Mouse (Mus musculus) neural tube, embryonic 13.5 days (tissue): ENCODE data around the gene Ttll7. TPM values are rescaled to one million over a fixed set of nuclear protein-coding genes. Genes with fewer than 3 reads are reported as not detected.

Experiments
- ATAC-seq: fragments of 200-750 bp; cut with Nextera tagmentation; 2 replicates; pipeline ENCODE4 v1.8.0; 2017; ENCODE audit warnings: low read depth, mild to moderate bottlenecking, moderate TSS enrichment, moderate library complexity
- H3K27ac ChIP-seq: fragments of 300-500 bp; sonication (generic); replicated peaks from 2 replicates; pipeline ENCODE4 v1.5.1; 2015; ENCODE audit warnings: moderate library complexity, mild to moderate bottlenecking, inconsistent platforms
- H3K27me3 ChIP-seq: fragments of 300-500 bp; sonication (generic); 2 replicates; pipeline ENCODE4 v1.6.1; 2015; ENCODE audit warnings: mild to moderate bottlenecking, inconsistent platforms
- H3K36me3 ChIP-seq: fragments of 300-500 bp; sonication (generic); 2 replicates; pipeline ENCODE4 v1.6.1; 2015; ENCODE audit warnings: mild to moderate bottlenecking, inconsistent platforms
- H3K4me1 ChIP-seq: fragments of 300-500 bp; sonication (generic); replicated peaks from 2 replicates; pipeline ENCODE4 v1.6.1; 2015; ENCODE audit warnings: inconsistent platforms
- H3K4me2 ChIP-seq: fragments of 300-500 bp; sonication (generic); 2 replicates; pipeline ENCODE4 v1.6.1; 2015; ENCODE audit warnings: inconsistent platforms, mild to moderate bottlenecking, moderate library complexity
- H3K4me3 ChIP-seq: fragments of 300-500 bp; sonication (generic); 2 replicates; pipeline ENCODE4 v1.5.1; 2015; ENCODE audit warnings: mild to moderate bottlenecking, inconsistent platforms
- H3K9ac ChIP-seq: fragments of 300-500 bp; sonication (generic); 2 replicates; pipeline ENCODE4 v1.6.1; 2015; ENCODE audit warnings: moderate library complexity, mild to moderate bottlenecking, inconsistent platforms
- H3K9me3 ChIP-seq: fragments of 300-500 bp; sonication (generic); 2 replicates; pipeline ENCODE4 v1.6.1; 2016; ENCODE audit warnings: inconsistent platforms
- WGBS: fragments of 180-500 bp; shearing (Covaris S2); methylation state at CpG from one replicate; pipeline ENCODE4 v1.1.7; 2015; 5-methylcytosine and 5-hydroxymethylcytosine counted together
- polyA plus RNA-seq: library from polyadenylated mRNA; unstranded; fragments of >200 nt; fragmentation: Nextera tagmentation; extraction: Ambion mirVana; gene quantifications from 2 replicates; pipeline ENCODE4 v1.2.1, GENCODE M21; 2015

Gene Ttll7
- polyA plus RNA-seq, 1 experiment from 2014 or later = 20.8 TPM

DNA sequence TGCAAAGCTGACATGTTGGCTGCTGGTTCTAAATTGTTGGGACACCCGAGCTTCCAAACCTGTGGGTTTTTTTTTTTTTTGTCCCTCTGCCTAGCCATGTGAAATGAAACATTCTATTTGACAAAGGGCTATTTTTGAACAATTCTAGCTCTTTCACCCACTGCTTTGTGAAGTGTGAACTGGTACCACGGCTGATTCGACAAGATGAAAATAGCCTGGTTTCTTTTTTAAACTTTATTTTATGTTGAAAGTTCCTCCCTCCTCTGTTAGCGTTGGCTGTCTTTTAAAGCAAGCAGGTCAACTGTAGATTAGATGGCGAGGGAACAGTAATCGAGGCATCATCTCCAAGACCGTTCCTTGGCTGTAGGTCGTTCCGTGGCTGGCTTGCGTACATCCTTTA lies 5.2 kb downstream of the Ttll7 start:
- no peak overlapping the region for H3K4me2 ChIP-seq
- H3K4me1 ChIP-seq = peaks cover 24% of the 10 kb centered on the region
- H3K27ac ChIP-seq = no peak overlapping the region
- H3K36me3 ChIP-seq = no peaks in the 10 kb centered on the region
- ATAC-seq = no peak
- 88% methylated on average over 10 of the region's 10 CpGs for WGBS
- no peak overlapping the region for H3K9ac ChIP-seq
- H3K27me3 ChIP-seq = no peaks in the 10 kb centered on the region
- H3K4me3 ChIP-seq = no peak overlapping the region
- H3K9me3 ChIP-seq = no peaks in the 10 kb centered on the region

GRCm38 (mm10) chr3:146860308-146860707 lies 8.1 kb downstream of the Ttll7 start:
- H3K4me2 ChIP-seq = no peak overlapping the region
- WGBS = 86% methylated on average over 2 of the region's 2 CpGs

DNA sequence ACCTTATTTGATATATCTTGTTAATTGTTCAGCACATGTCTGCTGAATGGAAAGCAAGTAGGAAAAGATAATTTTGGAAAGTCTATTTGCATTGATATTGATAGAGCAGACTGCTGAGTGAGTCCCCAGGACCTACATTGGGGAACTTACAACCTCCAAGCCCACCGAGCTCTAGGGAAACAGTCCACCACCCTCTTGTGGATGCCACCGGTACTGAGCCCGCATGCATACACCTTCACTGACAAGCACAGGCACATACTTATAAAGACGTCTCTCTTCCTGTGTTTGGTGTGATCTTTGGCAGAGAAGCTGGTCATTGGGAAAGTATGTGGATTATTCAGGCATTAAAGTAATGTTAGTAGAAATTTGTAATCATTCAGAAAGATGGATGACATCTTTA lies 14.4 kb downstream of the Ttll7 start:
- no peak for ATAC-seq
- 36% methylated on average over 4 of the region's 4 CpGs for WGBS

More at GRCm38 (mm10) chr3:146860308-146860707, 8.1 kb downstream of the Ttll7 start:
- Histone ChIP-seq H3K27ac (no peak overlapping the region), H3K9ac (no peak overlapping the region), H3K4me1 (no peaks in the 10 kb centered on the region), H3K4me3 (no peak overlapping the region), H3K9me3 (no peaks in the 10 kb centered on the region), H3K27me3 (no peaks in the 10 kb centered on the region), H3K36me3 (no peaks in the 10 kb centered on the region)
- ATAC-seq = no peak

DNA sequence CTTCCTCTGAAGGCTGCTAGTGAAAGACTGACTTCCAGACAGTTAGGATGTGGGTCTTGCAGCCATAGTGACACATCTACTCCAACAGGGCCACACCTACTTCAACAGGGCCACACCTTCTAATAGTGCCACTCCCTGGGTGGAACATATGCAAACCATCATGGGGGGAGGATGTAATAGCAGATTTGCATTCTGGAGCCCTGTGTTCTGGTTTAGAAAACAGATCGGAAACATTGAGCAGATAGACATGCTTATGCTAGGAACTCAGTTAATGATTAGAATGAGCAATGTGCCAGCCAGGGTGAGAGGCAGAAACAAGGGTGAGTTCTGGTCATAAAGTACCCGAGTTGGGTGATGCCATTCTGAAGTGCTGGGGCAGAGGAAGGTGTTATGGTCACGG lies 19.8 kb downstream of the Ttll7 start:
- no peaks in the 10 kb centered on the region for H3K36me3 ChIP-seq
- H3K27ac ChIP-seq = no peak overlapping the region
- no peak overlapping the region for H3K4me2 ChIP-seq
- no peak for ATAC-seq
- H3K9ac ChIP-seq = no peak overlapping the region
- no peak overlapping the region for H3K4me3 ChIP-seq
- no peaks in the 10 kb centered on the region for H3K27me3 ChIP-seq
- H3K9me3 ChIP-seq = no peaks in the 10 kb centered on the region
- 92% methylated on average over 3 of the region's 3 CpGs for WGBS
- H3K4me1 ChIP-seq = no peaks in the 10 kb centered on the region

More for the DNA sequence above, 14.4 kb downstream of the Ttll7 start:
- Histone ChIP-seq H3K4me2 (no peak overlapping the region), H3K4me3 (no peak overlapping the region), H3K36me3 (no peaks in the 10 kb centered on the region), H3K27me3 (no peaks in the 10 kb centered on the region), H3K9ac (no peak overlapping the region), H3K9me3 (no peaks in the 10 kb centered on the region), H3K27ac (no peak overlapping the region), H3K4me1 (no peaks in the 10 kb centered on the region)

GRCm38 (mm10) chr3:146875929-146876328 lies 23.8 kb downstream of the Ttll7 start:
- Histone ChIP-seq H3K9me3 (no peaks in the 10 kb centered on the region), H3K9ac (no peak overlapping the region), H3K4me3 (no peak overlapping the region), H3K36me3 (no peaks in the 10 kb centered on the region), H3K4me1 (no peaks in the 10 kb centered on the region), H3K27me3 (no peaks in the 10 kb centered on the region), H3K27ac (no peak overlapping the region), H3K4me2 (no peak overlapping the region)
- ATAC-seq = no peak
- WGBS = 80% methylated on average over 2 of the region's 2 CpGs

DNA sequence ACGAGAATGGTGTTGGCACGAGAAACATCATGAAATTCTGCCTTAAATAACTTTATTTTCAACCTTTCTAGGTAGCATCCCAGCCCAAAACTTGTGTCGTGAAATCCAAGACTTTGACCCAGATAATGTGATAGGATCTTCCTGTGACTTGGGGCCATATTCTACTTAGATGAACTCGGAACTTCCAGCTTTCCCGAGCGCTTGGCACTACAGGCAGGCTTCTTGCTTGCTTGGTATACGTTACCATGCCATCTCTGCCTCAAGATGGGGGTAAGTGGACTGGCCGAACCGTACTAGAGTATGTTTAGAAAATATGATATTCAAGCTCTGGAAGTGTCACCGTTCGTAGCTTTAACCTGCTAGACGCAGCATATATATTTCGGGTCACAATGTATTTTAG lies 41.8 kb downstream of the Ttll7 start:
- Histone ChIP-seq H3K27me3 (no peaks in the 10 kb centered on the region), H3K4me3 (no peak overlapping the region), H3K4me2 (no peak overlapping the region), H3K9me3 (no peaks in the 10 kb centered on the region), H3K27ac (no peak overlapping the region), H3K9ac (no peak overlapping the region), H3K4me1 (no peaks in the 10 kb centered on the region), H3K36me3 (peaks cover 14% of the 10 kb centered on the region)
- 92% methylated on average over 13 of the region's 13 CpGs for WGBS
- ATAC-seq = no peak

- no peak overlapping the region for H3K4me2 ChIP-seq
- H3K4me1 ChIP-seq = no peaks in the 10 kb centered on the region
- no peaks in the 10 kb centered on the region for H3K9me3 ChIP-seq
- H3K27ac ChIP-seq = no peak overlapping the region
- H3K4me3 ChIP-seq = no peak overlapping the region
- no peak overlapping the region for H3K9ac ChIP-seq
- peaks cover 14% of the 10 kb centered on the region for H3K36me3 ChIP-seq
- 91% methylated on average over 8 of the region's 8 CpGs for WGBS
- H3K27me3 ChIP-seq = no peaks in the 10 kb centered on the region
- ATAC-seq = no peak
These were observed 44.4 kb downstream of the Ttll7 start for GRCm38 (mm10) chr3:146896581-146896980.

DNA sequence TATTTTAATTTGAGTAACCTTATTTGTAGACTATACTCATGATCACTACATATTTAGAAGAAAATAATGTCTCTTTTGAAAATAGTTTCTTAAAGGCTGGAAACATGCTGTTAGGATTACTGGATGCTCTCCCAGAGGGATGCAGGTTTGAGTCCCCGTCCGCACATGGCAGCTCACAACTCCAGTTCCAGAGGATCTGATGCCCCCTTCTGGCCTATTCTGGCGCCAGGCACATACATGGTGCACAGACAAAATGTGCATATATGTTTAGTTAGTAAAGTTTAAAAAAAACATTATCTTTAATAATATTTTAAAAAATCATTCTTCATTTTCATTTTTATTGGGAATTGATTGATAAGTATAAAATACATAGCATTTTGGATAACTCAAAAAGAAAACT lies 47.9 kb downstream of the Ttll7 start:
- H3K9me3 ChIP-seq = no peaks in the 10 kb centered on the region
- peaks cover 10% of the 10 kb centered on the region for H3K36me3 ChIP-seq
- no peak overlapping the region for H3K27ac ChIP-seq
- H3K27me3 ChIP-seq = no peaks in the 10 kb centered on the region
- H3K9ac ChIP-seq = no peak overlapping the region
- no peak overlapping the region for H3K4me2 ChIP-seq
- WGBS = 80% methylated on average over 3 of the region's 3 CpGs
- ATAC-seq = no peak
- no peaks in the 10 kb centered on the region for H3K4me1 ChIP-seq
- no peak overlapping the region for H3K4me3 ChIP-seq

GRCm38 (mm10) chr3:146901729-146902128 lies 49.6 kb downstream of the Ttll7 start:
- WGBS = 61% methylated on average over 4 of the region's 4 CpGs
- Histone ChIP-seq H3K9me3 (no peaks in the 10 kb centered on the region), H3K27me3 (no peaks in the 10 kb centered on the region), H3K36me3 (0 out of 2 replicates have a peak, but pooled peaks cover 4% of the 10 kb centered on the region), H3K4me2 (no peak overlapping the region), H3K4me1 (no peaks in the 10 kb centered on the region), H3K4me3 (no peak overlapping the region), H3K9ac (no peak overlapping the region), H3K27ac (no peak overlapping the region)
- no peak for ATAC-seq

DNA sequence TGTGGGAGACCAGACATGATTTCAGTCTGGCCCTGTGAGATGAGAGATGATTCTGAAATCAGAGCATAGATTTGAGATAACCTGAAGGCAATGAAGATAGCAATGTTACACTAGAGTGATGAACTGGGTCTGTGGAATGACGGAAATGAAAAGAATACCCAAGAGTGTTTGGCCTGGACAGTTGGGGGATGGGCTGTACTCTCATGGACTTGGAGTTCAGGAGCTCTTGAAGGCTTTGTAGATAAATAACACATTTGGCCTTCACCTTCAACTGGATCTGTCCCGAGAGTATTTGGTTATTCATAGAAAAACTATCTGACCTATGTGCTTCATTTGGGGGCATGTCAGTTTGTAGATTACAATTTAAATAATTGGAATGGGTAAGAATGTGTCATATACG lies 53.4 kb downstream of the Ttll7 start:
- 0 out of 2 replicates have a peak, but pooled peaks cover 3% of the 10 kb centered on the region for H3K36me3 ChIP-seq
- H3K4me3 ChIP-seq = no peak overlapping the region
- no peaks in the 10 kb centered on the region for H3K9me3 ChIP-seq
- H3K9ac ChIP-seq = no peak overlapping the region
- H3K27ac ChIP-seq = no peak overlapping the region
- no peak overlapping the region for H3K4me2 ChIP-seq
- H3K4me1 ChIP-seq = no peaks in the 10 kb centered on the region
- WGBS = 90% methylated on average over 3 of the region's 3 CpGs
- H3K27me3 ChIP-seq = no peaks in the 10 kb centered on the region
- no peak for ATAC-seq

GRCm38 (mm10) chr3:146908922-146909321 lies 56.8 kb downstream of the Ttll7 start:
- Histone ChIP-seq H3K27ac (no peak overlapping the region), H3K27me3 (no peaks in the 10 kb centered on the region), H3K4me2 (no peak overlapping the region), H3K9ac (no peak overlapping the region), H3K4me1 (no peaks in the 10 kb centered on the region), H3K36me3 (0 out of 2 replicates have a peak, but pooled peaks cover 3% of the 10 kb centered on the region), H3K9me3 (no peaks in the 10 kb centered on the region), H3K4me3 (no peak overlapping the region)
- no peak for ATAC-seq
- 87% methylated on average over 5 of the region's 5 CpGs for WGBS

DNA sequence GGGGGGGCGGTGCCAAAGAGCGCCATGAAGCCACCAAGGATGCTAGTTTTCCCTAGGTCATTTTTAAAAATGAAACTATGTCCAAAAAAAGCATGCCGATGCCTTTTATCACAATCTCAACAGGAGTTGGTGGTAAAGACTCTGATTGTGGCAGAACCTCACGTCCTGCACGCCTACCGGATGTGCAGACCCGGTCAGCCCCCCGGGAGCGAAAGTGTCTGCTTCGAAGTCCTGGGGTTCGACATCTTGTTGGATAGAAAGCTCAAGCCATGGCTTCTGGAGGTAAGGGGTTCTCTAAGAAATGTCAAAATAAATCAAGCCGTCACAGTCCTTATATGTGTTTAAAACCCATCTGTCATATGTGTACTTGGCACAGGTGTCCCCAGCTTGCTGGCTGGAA lies 60.9 kb downstream of the Ttll7 start:
- H3K27ac ChIP-seq = no peak overlapping the region
- H3K4me3 ChIP-seq = no peak overlapping the region
- 95% methylated on average over 12 of the region's 12 CpGs for WGBS
- H3K36me3 ChIP-seq = peaks cover 8% of the 10 kb centered on the region; the same call in 1 of the 2 replicates
- no peaks in the 10 kb centered on the region for H3K4me1 ChIP-seq
- no peak overlapping the region for H3K4me2 ChIP-seq
- no peaks in the 10 kb centered on the region for H3K9me3 ChIP-seq
- no peak for ATAC-seq
- H3K9ac ChIP-seq = no peak overlapping the region
- peaks cover 3% of the 10 kb centered on the region; the same call in 1 of the 2 replicates for H3K27me3 ChIP-seq

DNA sequence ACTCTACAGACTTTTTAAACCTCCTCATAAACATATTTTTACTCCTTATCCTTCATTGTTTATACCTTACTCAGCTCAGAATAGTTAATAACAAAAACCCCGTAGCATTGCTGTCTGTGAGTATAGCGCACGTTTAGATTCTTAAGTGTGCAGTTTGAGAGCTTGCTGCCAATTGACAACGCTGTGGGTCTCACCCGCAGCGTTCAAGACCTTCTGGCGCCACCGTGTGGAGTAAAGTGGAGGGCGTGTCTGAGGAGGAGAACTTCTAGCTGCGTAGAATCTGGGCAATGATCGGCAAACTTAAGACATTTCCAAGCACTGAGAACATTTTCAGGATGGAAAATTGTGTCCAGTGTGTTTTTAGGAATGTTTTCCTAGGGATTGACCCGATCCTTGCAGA lies 62.6 kb downstream of the Ttll7 start:
- Histone ChIP-seq H3K9ac (no peak overlapping the region), H3K4me1 (no peaks in the 10 kb centered on the region), H3K9me3 (no peaks in the 10 kb centered on the region), H3K27ac (no peak overlapping the region), H3K27me3 (peaks cover 3% of the 10 kb centered on the region; the same call in 1 of the 2 replicates), H3K4me3 (no peak overlapping the region), H3K36me3 (peaks cover 8% of the 10 kb centered on the region; the same call in 1 of the 2 replicates), H3K4me2 (no peak overlapping the region)
- WGBS = 14% methylated on average over 12 of the region's 12 CpGs
- ATAC-seq = peak; percentile 69; the same call in 1 of the 2 replicates
